Mouse (Mus musculus) urinary bladder, adult 18-20 months (tissue): Measurements from ENCODE around the gene P4htm.

ENCODE experiments used
- DNase-seq, 2 experiments: peaks; one replicate each; pipeline ENCODE4 v3.0.0; 2022; ENCODE audit warnings: low spot score in 2 of 2, mixed read lengths in 2 of 2

Gene P4htm

GRCm38 (mm10) chr9:108546875-108547274, 50.6 kb downstream of the P4htm start:
- no peak for DNase-seq

GRCm38 (mm10) chr9:108545986-108546385, 51.5 kb downstream of the P4htm start:
- DNase-seq = no peak

- no peak for DNase-seq
Observed at GRCm38 (mm10) chr9:108540846-108541245, 56.6 kb downstream of the P4htm start.

GRCm38 (mm10) chr9:108531496-108531895, 66.0 kb downstream of the P4htm start:
- no peak for DNase-seq

GRCm38 (mm10) chr9:108530954-108531353, 66.5 kb downstream of the P4htm start:
- DNase-seq = no peak
